Mouse (Mus musculus): ENCODE results near the gene H2-D1. TPM values are rescaled to one million over a fixed set of nuclear protein-coding genes. Genes with fewer than 3 reads are reported as not detected.

The H2-D1 gene
- total RNA-seq, 1 experiment: 30.1 TPM

Other genes with a start within 250 kb of the H2-D1 start
- 0.21 and 0.31 TPM in 2 replicates for gene Vwa7, start 246.2 kb upstream of the H2-D1 start, total RNA-seq (2012; rRNA removed)
- 3.1 and 4.7 TPM in 2 replicates for gene Sapcd1, start 234.7 kb upstream of the H2-D1 start, total RNA-seq (2012; rRNA removed)
- 2.7 and 3.2 TPM in 2 replicates for gene Msh5, start 216.0 kb upstream of the H2-D1 start, total RNA-seq (2012; rRNA removed)
- 113 and 133 TPM in 2 replicates for gene Clic1, start 212.8 kb upstream of the H2-D1 start, total RNA-seq (2012; rRNA removed)
- 45.0 and 57.5 TPM in 2 replicates for gene Ddah2, start 203.7 kb upstream of the H2-D1 start, total RNA-seq (2012; rRNA removed)
- not detected in 2 replicates for gene Ly6g6c, start 197.3 kb upstream of the H2-D1 start, total RNA-seq (2012; rRNA removed)
- 0.26 TPM in 1 of 2 replicates, not detected in the other for gene Mpig6b, start 196.5 kb upstream of the H2-D1 start, total RNA-seq (2012; rRNA removed)
- 13.4 and 36.1 TPM in 2 replicates for gene Ly6g6e, start 185.8 kb upstream of the H2-D1 start, total RNA-seq (2012; rRNA removed)
- 1.6 and 4.9 TPM in 2 replicates for gene Ly6g6d, start 184.7 kb upstream of the H2-D1 start, total RNA-seq (2012; rRNA removed)
- gene Ly6g6f, start 177.1 kb upstream of the H2-D1 start, total RNA-seq (2012; rRNA removed): not detected in 2 replicates
- 30.7 and 40.4 TPM in 2 replicates for gene Abhd16a, start 173.5 kb upstream of the H2-D1 start, total RNA-seq (2012; rRNA removed)
- gene Ly6g5c, start 154.5 kb upstream of the H2-D1 start, total RNA-seq (2012; rRNA removed): 0.49 TPM in 1 of 2 replicates, not detected in the other
- 1.4 and 1.5 TPM in 2 replicates for gene Ly6g5b, start 147.3 kb upstream of the H2-D1 start, total RNA-seq (2012; rRNA removed)
- gene Gpank1, start 141.3 kb upstream of the H2-D1 start, total RNA-seq (2012; rRNA removed): 21.9 and 31.1 TPM in 2 replicates
- 78.0 and 98.6 TPM in 2 replicates for gene Csnk2b, start 140.7 kb upstream of the H2-D1 start, total RNA-seq (2012; rRNA removed)
- 11.2 and 11.7 TPM in 2 replicates for gene D17H6S53E, start 136.4 kb upstream of the H2-D1 start, total RNA-seq (2012; rRNA removed)
- gene Apom, start 130.7 kb upstream of the H2-D1 start, total RNA-seq (2012; rRNA removed): 7.5 and 10.0 TPM in 2 replicates
- 208 and 245 TPM in 2 replicates for gene Bag6, start 127.6 kb upstream of the H2-D1 start, total RNA-seq (2012; rRNA removed)
- gene Prrc2a, start 97.8 kb upstream of the H2-D1 start, total RNA-seq (2012; rRNA removed): 147 and 161 TPM in 2 replicates
- gene Aif1, start 86.7 kb upstream of the H2-D1 start, total RNA-seq (2012; rRNA removed): not detected in 2 replicates
- 2.6 and 2.7 TPM in 2 replicates for gene Lst1, start 74.3 kb upstream of the H2-D1 start, total RNA-seq (2012; rRNA removed)
- 10.1 and 19.6 TPM in 2 replicates for gene Ltb, start 68.3 kb upstream of the H2-D1 start, total RNA-seq (2012; rRNA removed)
- 0.22 TPM in 1 of 2 replicates, not detected in the other for gene Tnf, start 60.7 kb upstream of the H2-D1 start, total RNA-seq (2012; rRNA removed)
- gene Lta, start 57.4 kb upstream of the H2-D1 start, total RNA-seq (2012; rRNA removed): 0.13 TPM in 1 of 2 replicates, not detected in the other
- gene Gm16181, start 41.9 kb upstream of the H2-D1 start, total RNA-seq (2012; rRNA removed): not detected in 2 replicates
- 0.21 and 0.71 TPM in 2 replicates for gene Atp6v1g2, start 29.1 kb upstream of the H2-D1 start, total RNA-seq (2012; rRNA removed)
- 6.1 and 6.6 TPM in 2 replicates for gene Nfkbil1, start 26.9 kb upstream of the H2-D1 start, total RNA-seq (2012; rRNA removed)
- gene Ddx39b, start 21.0 kb upstream of the H2-D1 start, total RNA-seq (2012; rRNA removed): 316 and 414 TPM in 2 replicates
- 0.11 TPM in 1 of 2 replicates, not detected in the other for gene H2-Q1, start 57.7 kb downstream of the H2-D1 start, total RNA-seq (2012; rRNA removed)
- 0.67 and 1.4 TPM in 2 replicates for gene H2-Q2, start 79.5 kb downstream of the H2-D1 start, total RNA-seq (2012; rRNA removed)
- 9.1 and 19.9 TPM in 2 replicates for gene H2-Q4, start 116.9 kb downstream of the H2-D1 start, total RNA-seq (2012; rRNA removed)
- gene H2-Q6, start 162.1 kb downstream of the H2-D1 start, total RNA-seq (2012; rRNA removed): 0.94 and 2.3 TPM in 2 replicates
- gene H2-Q7, start 176.4 kb downstream of the H2-D1 start, total RNA-seq (2012; rRNA removed): 2.1 and 4.8 TPM in 2 replicates
- gene H2-Q10, start 207.4 kb downstream of the H2-D1 start, total RNA-seq (2012; rRNA removed): 2.1 and 3.1 TPM in 2 replicates
- 844 and 868 TPM in 2 replicates for gene Pou5f1, start 243.3 kb downstream of the H2-D1 start, total RNA-seq (2012; rRNA removed)

Data from ES-E14 (cell line).